Mouse (Mus musculus): ENCODE data around the gene Tmem229b. TPM values are rescaled to one million over a fixed set of nuclear protein-coding genes. Genes with fewer than 3 reads are reported as not detected.

Tmem229b gene
- total RNA-seq, 2 experiments from 2014 or later: 34.4 to 39.9 TPM

Other genes with a start within 250 kb of the Tmem229b start
- gene Atp6v1d, start 146.0 kb downstream of the Tmem229b start, total RNA-seq (2021): 100 to 1,000 TPM; 238 to 266 TPM
- gene Eif2s1, start 145.8 kb downstream of the Tmem229b start, total RNA-seq (2021): 10 to 100 TPM; 54.9 to 56.5 TPM
- gene Plek2, start 100.7 kb downstream of the Tmem229b start, total RNA-seq (2021): under 1 TPM in 1 of 2 experiments, not detected in 1; 0.22 TPM
- 10 to 100 TPM; 21.5 to 21.6 TPM for gene Plekhh1, start 21.5 kb upstream of the Tmem229b start, total RNA-seq (2021)
- gene Pigh, start 82.0 kb upstream of the Tmem229b start, total RNA-seq (2021): 10 to 100 TPM; 10.1 to 10.9 TPM
- 1 to 10 TPM; 3.1 to 4.3 TPM for gene Arg2, start 123.2 kb upstream of the Tmem229b start, total RNA-seq (2021)
- gene Vti1b, start 165.0 kb upstream of the Tmem229b start, total RNA-seq (2021): 100 to 1,000 TPM; 147 to 174 TPM
- gene Rdh11, start 184.7 kb upstream of the Tmem229b start, total RNA-seq (2021): 10 to 100 TPM; 17.9 to 21.2 TPM
- gene Rdh12, start 201.3 kb upstream of the Tmem229b start, total RNA-seq (2021): 1 to 10 TPM; 1.8 to 2.9 TPM